Mouse (Mus musculus): ENCODE results near the gene Tmeff1. TPM values are rescaled to one million over a fixed set of nuclear protein-coding genes. Genes with fewer than 3 reads are reported as not detected.

Tmeff1 gene
- polyA plus RNA-seq, 1 experiment: 106 TPM

DNA sequence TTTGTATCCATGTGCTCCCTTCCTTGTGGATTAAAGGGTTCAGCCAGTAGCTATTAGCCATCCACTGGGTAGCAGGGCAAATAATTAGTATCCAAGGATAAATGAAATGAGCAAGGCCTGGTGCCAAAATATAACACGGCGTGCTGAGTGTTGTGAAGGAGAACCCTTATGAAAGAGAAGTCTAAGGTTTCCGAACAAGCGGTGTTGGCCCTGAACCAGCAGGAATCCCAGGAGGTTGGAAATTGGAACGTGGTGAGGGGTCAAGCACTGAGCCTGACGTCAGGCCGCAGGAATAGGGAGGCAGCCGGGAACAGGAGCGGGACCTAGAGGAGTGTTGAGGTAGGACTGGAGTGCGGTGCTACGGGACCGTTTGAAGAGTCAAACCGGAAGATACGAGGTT is 25.3 kb upstream of the Tmeff1 start:
- Histone ChIP-seq H3K4me3 (ENCODE audit: insufficient read depth, low read length) (no peak overlapping the region), H3K27ac (ENCODE audit: insufficient read depth, low read length) (no peak overlapping the region), H3K4me1 (ENCODE audit: control insufficient read depth, insufficient read depth, low read length) (no peaks in the 10 kb centered on the region)
- no peak for TF ChIP-seq POLR2A (IDR thresholded peaks at IDR 0.05; ENCODE audit: extremely low read depth, insufficient read depth, low read length)
- no peak for TF ChIP-seq CTCF (IDR thresholded peaks at IDR 0.05; ENCODE audit: extremely low read depth, insufficient read depth, low read length)

DNA sequence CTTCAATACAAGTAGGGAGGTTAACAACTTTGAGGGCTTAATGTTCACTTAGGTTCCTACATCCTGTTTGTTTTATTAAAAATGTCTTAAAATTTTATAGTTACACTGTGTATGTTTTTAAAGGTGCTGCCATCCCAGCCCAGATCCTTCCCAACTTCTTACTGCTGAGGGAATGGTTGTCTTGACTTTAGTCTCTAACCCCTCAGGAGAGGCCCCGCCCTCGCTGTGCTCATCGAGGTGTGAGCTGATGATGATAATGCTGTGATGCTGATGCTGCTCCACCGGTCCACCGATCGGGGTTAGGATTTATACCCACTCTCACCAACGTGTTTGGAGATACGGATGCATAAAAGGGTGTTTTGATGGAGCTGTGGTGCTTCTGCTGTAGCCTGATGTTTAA is 23.1 kb upstream of the Tmeff1 start:
- TF ChIP-seq CTCF (IDR thresholded peaks at IDR 0.05; ENCODE audit: extremely low read depth, insufficient read depth, low read length): no peak
- TF ChIP-seq POLR2A (IDR thresholded peaks at IDR 0.05; ENCODE audit: extremely low read depth, insufficient read depth, low read length): no peak

DNA sequence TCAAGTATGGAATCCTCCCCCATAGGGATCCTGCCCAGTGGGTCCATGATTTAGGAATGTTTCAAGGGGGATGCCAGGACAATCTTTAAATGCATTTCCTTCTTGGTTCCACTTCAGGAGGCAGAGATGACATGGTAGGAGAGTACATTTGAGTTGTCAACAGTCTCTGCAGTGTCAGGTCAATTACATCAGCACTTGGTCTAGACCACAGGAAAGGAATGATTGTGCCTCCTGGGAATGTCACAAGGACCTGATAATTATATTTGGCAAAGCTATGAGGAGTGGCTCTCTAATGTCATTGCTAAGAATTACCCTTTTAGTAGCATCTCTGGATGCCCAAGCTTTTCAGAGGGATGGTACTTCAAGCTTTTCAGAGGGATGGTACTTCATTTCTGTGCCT is 20.0 kb upstream of the Tmeff1 start:
- H3K27ac ChIP-seq (ENCODE audit: insufficient read depth, low read length): no peak overlapping the region
- TF ChIP-seq CTCF (IDR thresholded peaks at IDR 0.05; ENCODE audit: extremely low read depth, insufficient read depth, low read length) (no peak), POLR2A (IDR thresholded peaks at IDR 0.05; ENCODE audit: extremely low read depth, insufficient read depth, low read length) (no peak)
- no peaks in the 10 kb centered on the region for H3K4me1 ChIP-seq (ENCODE audit: control insufficient read depth, insufficient read depth, low read length)
- no peak overlapping the region for H3K4me3 ChIP-seq (ENCODE audit: insufficient read depth, low read length)

More for the DNA sequence above, 23.1 kb upstream of the Tmeff1 start:
- Histone ChIP-seq H3K4me1 (ENCODE audit: control insufficient read depth, insufficient read depth, low read length) (no peaks in the 10 kb centered on the region), H3K27ac (ENCODE audit: insufficient read depth, low read length) (no peak overlapping the region), H3K4me3 (ENCODE audit: insufficient read depth, low read length) (no peak overlapping the region)

DNA sequence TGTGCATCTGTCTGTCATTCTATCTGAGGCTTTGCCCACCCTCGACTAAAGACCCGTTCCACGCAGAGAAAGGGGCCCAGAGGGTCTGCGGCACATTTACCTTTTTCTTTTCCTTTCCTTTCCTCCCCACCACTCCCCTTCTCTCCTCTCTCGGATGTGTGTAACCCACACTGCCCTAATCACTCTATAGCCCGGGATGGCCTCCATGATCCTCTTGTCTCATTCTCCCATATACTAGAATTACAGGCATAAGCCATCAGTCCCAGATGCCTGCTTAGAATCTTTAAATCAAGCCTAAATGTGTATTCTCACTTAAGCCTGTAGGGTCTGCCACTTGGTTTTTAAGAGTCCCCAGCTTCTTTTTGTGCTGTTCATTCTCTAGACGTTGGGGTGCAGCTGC is 8.6 kb upstream of the Tmeff1 start:
- H3K4me3 ChIP-seq (ENCODE audit: insufficient read depth, low read length): no peak overlapping the region
- no peak for TF ChIP-seq POLR2A (IDR thresholded peaks at IDR 0.05; ENCODE audit: extremely low read depth, insufficient read depth, low read length)
- TF ChIP-seq CTCF (IDR thresholded peaks at IDR 0.05; ENCODE audit: extremely low read depth, insufficient read depth, low read length): no peak
- no peak overlapping the region for H3K27ac ChIP-seq (ENCODE audit: insufficient read depth, low read length)
- H3K4me1 ChIP-seq (ENCODE audit: control insufficient read depth, insufficient read depth, low read length): no peaks in the 10 kb centered on the region; the same call in 1 of the 2 replicates

DNA sequence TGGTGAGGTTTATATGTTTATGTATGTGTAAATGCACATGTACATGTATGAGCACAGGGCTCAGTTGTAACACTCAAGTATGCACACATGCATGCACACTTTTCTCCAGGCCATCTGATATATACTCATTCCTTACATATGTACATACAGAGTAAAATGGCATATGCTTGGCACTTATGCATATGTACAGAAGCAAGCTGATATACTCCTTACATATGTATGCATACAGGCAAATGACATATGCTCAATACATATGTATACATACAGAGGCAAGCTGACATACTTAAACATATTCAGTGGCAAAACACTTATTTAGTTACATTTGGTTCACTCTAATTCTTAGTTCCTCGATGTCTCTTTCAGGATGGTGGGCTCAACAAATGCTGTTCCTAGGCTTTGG is 7.1 kb upstream of the Tmeff1 start:
- Histone ChIP-seq H3K4me1 (ENCODE audit: control insufficient read depth, insufficient read depth, low read length) (no peaks in the 10 kb centered on the region; the same call in 1 of the 2 replicates), H3K27ac (ENCODE audit: insufficient read depth, low read length) (no peak overlapping the region), H3K4me3 (ENCODE audit: insufficient read depth, low read length) (no peak overlapping the region)
- TF ChIP-seq POLR2A (IDR thresholded peaks at IDR 0.05; ENCODE audit: extremely low read depth, insufficient read depth, low read length): no peak
- no peak for TF ChIP-seq CTCF (IDR thresholded peaks at IDR 0.05; ENCODE audit: extremely low read depth, insufficient read depth, low read length)

DNA sequence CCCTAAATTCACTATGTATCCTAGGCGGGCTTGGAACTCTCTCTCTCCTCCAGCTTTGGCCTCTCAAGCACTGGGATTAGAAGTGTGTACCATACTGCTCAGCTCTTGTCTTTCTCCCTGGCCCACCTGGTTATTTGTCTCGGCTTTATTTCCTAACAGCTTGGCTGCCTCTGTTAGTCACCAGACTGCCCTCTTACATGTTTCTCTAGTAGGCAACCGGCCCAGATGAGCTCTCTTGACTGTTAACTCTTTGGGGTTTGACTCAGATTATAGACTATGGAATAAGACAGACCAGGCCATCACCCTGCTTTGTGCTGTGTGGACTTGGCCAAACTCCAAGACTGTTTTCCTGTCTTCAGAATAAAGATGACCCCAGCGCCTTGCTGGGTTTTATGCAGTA is 6.6 kb upstream of the Tmeff1 start:
- H3K4me1 ChIP-seq (ENCODE audit: control insufficient read depth, insufficient read depth, low read length): no peaks in the 10 kb centered on the region; the same call in 1 of the 2 replicates
- no peak for TF ChIP-seq CTCF (IDR thresholded peaks at IDR 0.05; ENCODE audit: extremely low read depth, insufficient read depth, low read length)
- no peak overlapping the region for H3K4me3 ChIP-seq (ENCODE audit: insufficient read depth, low read length)
- no peak overlapping the region for H3K27ac ChIP-seq (ENCODE audit: insufficient read depth, low read length)

DNA sequence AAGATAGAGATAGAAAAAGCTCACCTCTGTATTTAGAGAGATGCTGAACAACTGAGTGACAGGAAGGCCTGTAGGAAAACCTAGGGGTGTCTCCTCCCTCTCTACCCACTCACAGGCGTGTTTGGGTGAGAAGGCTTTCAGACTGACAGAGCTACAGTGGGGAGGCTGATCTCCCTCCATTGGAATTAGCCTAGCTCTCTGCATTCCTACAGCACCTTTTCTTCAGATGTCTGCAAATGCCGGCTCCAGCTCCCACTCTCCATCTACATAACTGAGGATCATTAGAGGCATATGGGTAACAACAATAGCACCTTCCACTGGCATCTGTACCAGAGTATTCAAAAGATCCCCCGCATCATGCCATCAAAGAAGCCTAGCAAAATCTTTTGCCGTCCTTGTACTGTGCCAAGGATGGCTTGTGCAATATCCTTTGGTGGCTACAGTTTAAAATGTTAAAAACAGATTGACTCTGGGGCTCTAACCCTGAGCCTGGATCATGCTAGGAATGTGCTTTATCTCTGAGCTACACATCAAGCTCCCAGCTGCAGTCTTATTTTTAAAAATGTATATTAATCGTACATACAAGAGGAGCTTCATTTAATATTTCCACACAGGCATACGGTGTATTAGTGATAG is 5.4 kb upstream of the Tmeff1 start:
- H3K27ac ChIP-seq (ENCODE audit: insufficient read depth, low read length): no peak overlapping the region
- no peak overlapping the region for H3K4me3 ChIP-seq (ENCODE audit: insufficient read depth, low read length)
- H3K4me1 ChIP-seq (ENCODE audit: control insufficient read depth, insufficient read depth, low read length): no peaks in the 10 kb centered on the region
- no peak for TF ChIP-seq POLR2A (IDR thresholded peaks at IDR 0.05; ENCODE audit: extremely low read depth, insufficient read depth, low read length)
- TF ChIP-seq CTCF (IDR thresholded peaks at IDR 0.05; ENCODE audit: extremely low read depth, insufficient read depth, low read length): no peak

DNA sequence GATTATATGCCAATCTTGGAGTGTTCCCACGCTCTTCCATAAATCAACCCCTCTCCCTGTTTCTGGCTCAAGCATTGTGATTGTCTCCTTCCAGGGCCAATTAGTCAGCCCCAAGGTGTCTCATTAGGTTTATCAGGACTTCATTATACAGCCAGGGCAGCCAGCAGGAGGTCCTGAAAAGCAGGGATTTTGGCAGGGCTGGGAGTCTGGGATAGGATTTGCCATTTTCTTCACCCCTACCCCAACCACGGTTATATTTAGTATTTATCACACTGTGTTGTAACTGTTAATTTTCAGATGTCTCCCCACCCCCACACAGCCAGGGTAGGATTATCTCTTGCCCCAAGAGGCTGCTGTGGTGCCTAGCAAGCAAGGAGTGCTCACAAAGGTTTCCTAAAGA is 3.8 kb upstream of the Tmeff1 start:
- Histone ChIP-seq H3K27ac (ENCODE audit: insufficient read depth, low read length) (no peak overlapping the region), H3K4me1 (ENCODE audit: control insufficient read depth, insufficient read depth, low read length) (no peaks in the 10 kb centered on the region), H3K4me3 (ENCODE audit: insufficient read depth, low read length) (no peak overlapping the region)
- TF ChIP-seq POLR2A (IDR thresholded peaks at IDR 0.05; ENCODE audit: extremely low read depth, insufficient read depth, low read length): no peak
- no peak for TF ChIP-seq CTCF (IDR thresholded peaks at IDR 0.05; ENCODE audit: extremely low read depth, insufficient read depth, low read length)

DNA sequence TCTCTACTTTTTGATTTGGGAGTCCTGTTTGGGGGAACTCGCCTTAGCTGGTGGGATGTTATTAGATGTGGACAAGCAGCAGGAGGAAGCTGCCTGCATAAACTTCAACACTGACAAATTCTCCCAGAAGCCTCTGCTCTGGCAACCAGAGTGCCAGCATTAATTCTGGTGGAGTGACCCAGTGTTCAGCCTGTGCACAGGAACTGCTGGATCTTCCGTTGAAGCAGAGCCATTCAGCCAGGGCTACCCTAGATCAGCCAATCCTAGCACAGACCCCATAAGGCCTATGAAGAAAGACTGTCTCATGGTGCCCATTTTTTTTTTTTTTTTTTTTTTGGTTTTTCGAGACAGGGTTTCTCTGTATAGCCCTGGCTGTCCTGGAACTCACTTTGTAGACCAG is 3.0 kb upstream of the Tmeff1 start:
- Histone ChIP-seq H3K4me1 (ENCODE audit: control insufficient read depth, insufficient read depth, low read length) (no peaks in the 10 kb centered on the region), H3K4me3 (ENCODE audit: insufficient read depth, low read length) (no peak overlapping the region), H3K27ac (ENCODE audit: insufficient read depth, low read length) (no peak overlapping the region)
- TF ChIP-seq CTCF (IDR thresholded peaks at IDR 0.05; ENCODE audit: extremely low read depth, insufficient read depth, low read length) (no peak), POLR2A (IDR thresholded peaks at IDR 0.05; ENCODE audit: extremely low read depth, insufficient read depth, low read length) (no peak)

DNA sequence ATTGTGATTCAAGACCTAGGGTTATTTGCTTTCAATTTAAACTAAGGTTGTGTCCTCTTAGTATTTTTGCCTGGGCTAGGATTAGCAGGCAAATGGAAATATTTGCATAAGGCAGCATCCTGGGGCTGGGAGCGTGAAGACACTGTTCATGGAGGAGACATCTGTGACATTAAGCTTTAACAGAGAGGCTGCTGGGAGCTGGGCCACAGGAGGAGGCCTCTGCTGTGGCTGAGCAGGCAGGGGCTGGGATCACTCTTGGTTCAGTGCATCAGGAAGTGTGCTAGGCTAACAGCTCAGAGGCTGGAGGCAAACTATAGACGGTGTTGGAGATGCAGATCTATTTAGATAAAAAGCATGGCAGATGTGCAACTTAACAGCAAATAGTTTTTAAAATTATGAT is 2.0 kb upstream of the Tmeff1 start:
- Histone ChIP-seq H3K4me1 (ENCODE audit: control insufficient read depth, insufficient read depth, low read length) (no peaks in the 10 kb centered on the region), H3K4me3 (ENCODE audit: insufficient read depth, low read length) (no peak overlapping the region), H3K27ac (ENCODE audit: insufficient read depth, low read length) (no peak overlapping the region)
- TF ChIP-seq CTCF (IDR thresholded peaks at IDR 0.05; ENCODE audit: extremely low read depth, insufficient read depth, low read length): no peak
- TF ChIP-seq POLR2A (IDR thresholded peaks at IDR 0.05; ENCODE audit: extremely low read depth, insufficient read depth, low read length): no peak

Data from cortical plate, adult 2 months (tissue).